Mouse (Mus musculus) liver, embryonic 14.5 days (tissue): ENCODE measurements around the gene Pnmal1.

Experiments
- CTCF ChIP-seq: IDR thresholded peaks from 2 replicates; pipeline ENCODE4 v1.5.1; 2016; ENCODE audit warnings: antibody characterized with exemption, low read depth, control low read depth
- EP300 ChIP-seq: IDR thresholded peaks from 2 replicates; pipeline ENCODE4 v1.6.1; 2016; ENCODE audit warnings: antibody characterized with exemption, low read depth

- no peak for TF ChIP-seq CTCF
- no peak for TF ChIP-seq EP300
These were observed 14.6 kb upstream of the Pnmal1 start for GRCm38 (mm10) chr7:16944808-16945315.
